Mouse (Mus musculus) C2C12 (cell line): ENCODE data around the gene Scrt2. TPM values are rescaled to one million over a fixed set of nuclear protein-coding genes. Genes with fewer than 3 reads are reported as not detected.

Experiments used
- H3K27me3 ChIP-seq: one replicate; pipeline ENCODE4 v1.6.1; 2011; ENCODE audit not compliant: control insufficient read depth, insufficient read depth, insufficient read length
- H3K36me3 ChIP-seq: one replicate; pipeline ENCODE4 v1.6.1; 2011; ENCODE audit not compliant: control insufficient read depth, insufficient read depth
- H3K4me3 ChIP-seq: one replicate; pipeline ENCODE4 v1.5.1; 2011; ENCODE audit warnings: mild to moderate bottlenecking, control low read depth; ENCODE audit not compliant: poor library complexity, insufficient read depth, severe bottlenecking
- H3K79me2 ChIP-seq: one replicate; pipeline ENCODE4 v1.6.1; 2011; ENCODE audit not compliant: control insufficient read depth, insufficient read depth
- H3K79me3 ChIP-seq: one replicate; pipeline ENCODE4 v1.6.1; 2011; ENCODE audit warnings: low read depth, control low read depth
- H3ac ChIP-seq: one replicate; pipeline ENCODE3; 2011; ENCODE audit warnings: low read depth; ENCODE audit not compliant: control insufficient read depth, insufficient read length
- CEBPB ChIP-seq: IDR thresholded peaks from one replicate; pipeline ENCODE4 v1.6.1; 2011; ENCODE audit warnings: low read depth, mild to moderate bottlenecking, control low read depth, moderate library complexity
- CTCF ChIP-seq: IDR thresholded peaks from one replicate; pipeline ENCODE4 v1.5.1; 2011; ENCODE audit not compliant: control insufficient read depth, insufficient read depth, insufficient read length
- FOSL1 ChIP-seq: IDR thresholded peaks from one replicate; pipeline ENCODE4 v1.8.0; 2011; ENCODE audit warnings: mild to moderate bottlenecking, low read length; ENCODE audit not compliant: poor library complexity, insufficient read depth, severe bottlenecking
- MAX ChIP-seq: IDR thresholded peaks from one replicate; pipeline ENCODE4 v1.6.1; 2011; ENCODE audit warnings: mild to moderate bottlenecking, control low read depth
- MYOD1 ChIP-seq: IDR thresholded peaks from one replicate; pipeline ENCODE4 v1.6.1; 2011; ENCODE audit warnings: low read depth; ENCODE audit not compliant: control insufficient read depth, insufficient read length
- MYOG ChIP-seq: IDR thresholded peaks from one replicate; pipeline ENCODE4 v1.6.1; 2011; ENCODE audit not compliant: control insufficient read depth, insufficient read length; ENCODE audit errors: extremely low read depth
- USF1 ChIP-seq: IDR thresholded peaks from one replicate; pipeline ENCODE4 v1.6.1; 2011; ENCODE audit warnings: low read depth, mild to moderate bottlenecking, control low read depth, moderate library complexity
- polyA plus RNA-seq: library from polyadenylated mRNA; unstranded; fragments of >200 nt; fragmentation: generic; extraction: Trizol; gene quantifications from one replicate; pipeline ENCODE4 v1.2.1, GENCODE M21; 2012; ENCODE audit warnings: missing spikeins

The Scrt2 gene
- polyA plus RNA-seq, 1 experiment = not detected

DNA sequence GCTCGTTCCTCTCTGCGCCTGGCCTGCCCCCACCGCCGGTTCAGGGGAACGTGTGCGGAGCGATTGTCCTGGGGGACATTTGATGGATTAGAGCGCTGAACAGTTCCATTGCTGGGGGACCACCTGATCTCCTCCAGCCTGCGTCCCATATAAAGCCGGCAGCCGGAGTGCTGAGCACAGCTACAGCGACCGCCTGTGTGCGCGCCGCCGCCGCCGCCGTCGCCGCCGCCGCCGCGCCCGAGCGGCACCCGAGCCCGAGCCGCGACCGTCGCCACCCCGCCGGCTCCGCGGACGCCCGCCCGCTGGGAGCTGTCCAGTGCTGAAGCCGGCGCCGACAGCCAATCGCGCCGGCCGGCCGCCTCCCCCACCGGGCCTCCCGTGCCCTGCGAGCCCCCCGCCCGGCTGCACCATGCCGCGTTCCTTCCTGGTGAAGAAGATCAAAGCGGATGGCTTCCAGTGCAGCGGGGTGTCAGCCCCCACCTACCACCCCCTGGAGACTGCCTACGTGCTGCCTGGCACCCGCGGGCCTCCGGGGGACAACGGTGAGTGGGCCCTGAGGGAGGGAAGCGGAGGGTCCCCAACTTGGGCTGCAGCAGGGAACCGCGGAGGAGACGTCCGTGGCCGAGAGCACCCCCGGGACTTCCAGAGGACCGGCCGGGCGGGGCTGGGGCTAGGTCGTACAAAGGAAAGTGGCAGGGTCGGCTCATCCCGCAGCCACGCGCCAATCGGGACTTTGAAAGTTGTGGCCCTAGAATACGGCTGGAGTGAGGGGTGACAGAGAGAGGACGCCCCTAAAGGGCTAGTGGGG is 516 bp downstream of the Scrt2 start:
- Histone ChIP-seq H3K36me3 (no peaks in the 10 kb centered on the region), H3K79me3 (no peaks in the 10 kb centered on the region), H3K79me2 (no peaks in the 10 kb centered on the region), H3ac (no peak overlapping the region), H3K27me3 (peaks cover 60% of the 10 kb centered on the region), H3K4me3 (no peak overlapping the region)
- TF ChIP-seq MYOG = no peak
- TF ChIP-seq MYOD1 = no peak
- no peak for TF ChIP-seq FOSL1
- TF ChIP-seq CEBPB = no peak
- no peak for TF ChIP-seq USF1

GRCm38 (mm10) chr2:152082456-152083285 is 1.3 kb downstream of the Scrt2 start:
- peaks cover 54% of the 10 kb centered on the region for H3K27me3 ChIP-seq
- no peak overlapping the region for H3K4me3 ChIP-seq
- no peak for TF ChIP-seq CTCF
- TF ChIP-seq CEBPB = no peak
- TF ChIP-seq MYOD1 = no peak
- no peak for TF ChIP-seq USF1
- no peak for TF ChIP-seq FOSL1
- TF ChIP-seq MAX = no peak
- TF ChIP-seq MYOG = no peak

DNA sequence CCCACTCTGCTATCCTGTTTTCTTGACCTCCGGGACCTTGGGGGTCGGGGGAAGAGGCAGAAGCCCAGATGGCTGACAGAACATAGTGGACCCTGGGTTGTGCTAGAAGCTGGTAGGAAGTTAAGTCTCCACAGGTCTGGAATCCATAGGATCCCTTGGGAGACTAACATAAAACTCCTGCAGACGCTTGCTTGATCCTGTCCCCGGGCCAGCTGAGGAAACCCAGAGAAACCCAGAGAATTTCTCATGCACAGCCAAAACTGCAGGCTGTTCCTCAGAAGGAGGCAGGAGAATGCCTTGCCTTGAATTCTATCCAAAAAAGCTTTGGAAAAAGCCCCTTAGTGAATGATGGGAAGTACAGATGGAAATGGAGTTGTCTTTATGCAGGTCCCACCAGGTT is 2.1 kb downstream of the Scrt2 start:
- H3K36me3 ChIP-seq = no peaks in the 10 kb centered on the region
- no peak overlapping the region for H3ac ChIP-seq
- peaks cover 57% of the 10 kb centered on the region for H3K27me3 ChIP-seq
- no peaks in the 10 kb centered on the region for H3K79me3 ChIP-seq
- no peaks in the 10 kb centered on the region for H3K79me2 ChIP-seq
- no peak for TF ChIP-seq MYOD1
- no peak for TF ChIP-seq CTCF
- TF ChIP-seq MAX = no peak
- TF ChIP-seq CEBPB = no peak
- TF ChIP-seq FOSL1 = no peak
- no peak for TF ChIP-seq MYOG
- no peak for TF ChIP-seq USF1
- no peak overlapping the region for H3K4me3 ChIP-seq

More at GRCm38 (mm10) chr2:152082456-152083285, 1.3 kb downstream of the Scrt2 start:
- Histone ChIP-seq H3ac (no peak overlapping the region), H3K79me2 (no peaks in the 10 kb centered on the region), H3K79me3 (no peaks in the 10 kb centered on the region), H3K36me3 (no peaks in the 10 kb centered on the region)

GRCm38 (mm10) chr2:152084298-152084697 is 3.0 kb downstream of the Scrt2 start:
- no peaks in the 10 kb centered on the region for H3K36me3 ChIP-seq
- H3K27me3 ChIP-seq = peaks cover 52% of the 10 kb centered on the region
- TF ChIP-seq CTCF = no peak
- TF ChIP-seq MYOG = no peak
- no peak for TF ChIP-seq FOSL1
- TF ChIP-seq CEBPB = no peak
- TF ChIP-seq MAX = no peak
- no peak for TF ChIP-seq USF1
- no peak for TF ChIP-seq MYOD1
- no peak overlapping the region for H3ac ChIP-seq
- no peak overlapping the region for H3K4me3 ChIP-seq
- no peaks in the 10 kb centered on the region for H3K79me3 ChIP-seq
- no peaks in the 10 kb centered on the region for H3K79me2 ChIP-seq

DNA sequence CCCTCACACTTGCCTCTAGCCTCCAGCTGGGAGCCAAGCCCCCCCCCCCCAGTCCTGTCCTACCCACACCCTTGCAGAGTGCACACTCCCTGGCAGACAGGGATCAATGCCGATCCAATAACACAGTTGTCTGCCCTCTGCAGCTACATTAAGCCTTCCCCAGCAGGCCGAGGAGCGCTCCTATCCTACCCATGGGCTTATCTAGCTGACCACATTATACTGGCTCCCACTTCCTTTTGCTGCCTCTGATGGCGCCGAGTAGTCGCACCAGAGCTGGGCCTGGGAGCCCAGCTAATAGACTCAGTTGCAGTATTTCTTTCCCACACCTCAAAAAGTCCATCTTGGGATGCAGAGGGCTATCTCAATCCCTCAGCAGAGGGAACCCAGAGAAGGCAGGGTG is 4.1 kb downstream of the Scrt2 start:
- H3K79me2 ChIP-seq = no peaks in the 10 kb centered on the region
- peaks cover 45% of the 10 kb centered on the region for H3K27me3 ChIP-seq
- H3ac ChIP-seq = no peak overlapping the region
- no peak overlapping the region for H3K4me3 ChIP-seq
- TF ChIP-seq FOSL1 = no peak
- TF ChIP-seq CEBPB = no peak
- H3K36me3 ChIP-seq = no peaks in the 10 kb centered on the region
- no peaks in the 10 kb centered on the region for H3K79me3 ChIP-seq

GRCm38 (mm10) chr2:152086451-152086850 is 5.1 kb downstream of the Scrt2 start:
- Histone ChIP-seq H3K27me3 (peaks cover 41% of the 10 kb centered on the region), H3K79me3 (no peaks in the 10 kb centered on the region), H3K4me3 (no peak overlapping the region), H3K36me3 (no peaks in the 10 kb centered on the region), H3ac (no peak overlapping the region), H3K79me2 (no peaks in the 10 kb centered on the region)
- TF ChIP-seq CEBPB (no peak), MYOD1 (no peak), FOSL1 (no peak), CTCF (no peak), MYOG (no peak), MAX (no peak), USF1 (no peak)
